Mouse (Mus musculus): ENCODE measurements around the gene Sun2. TPM values are rescaled to one million over a fixed set of nuclear protein-coding genes. Genes with fewer than 3 reads are reported as not detected.
A peak's percentile ranks its signal among the peaks of the same experiment; 100 is the strongest.

Gene Sun2
- polyA plus RNA-seq, 1 experiment from 2014 or later: 2.2 TPM

- Histone ChIP-seq H3K27ac (replicated peaks) (peak overlapping the region; percentile 53; the same call in 1 of the 2 replicates), H3K27me3 (ENCODE audit: control insufficient read depth, insufficient read depth, low read length) (no peaks in the 10 kb centered on the region), H3K9me3 (ENCODE audit: control insufficient read depth, low read length) (no peaks in the 10 kb centered on the region), H3K4me2 (replicated peaks; ENCODE audit: low read depth) (no peak overlapping the region; the same call in 1 of the 2 replicates), H3K36me3 (ENCODE audit: control insufficient read depth, insufficient read depth, low read length) (no peaks in the 10 kb centered on the region), H3K9ac (ENCODE audit: low read length) (peak overlapping the region; percentile 35; the same call in 1 of the 2 replicates), H3K4me3 (ENCODE audit: low read depth, low read length) (no peak overlapping the region), H3K4me1 (replicated peaks; ENCODE audit: control insufficient read depth, insufficient read depth) (peaks cover 22% of the 10 kb centered on the region)
- ATAC-seq (ENCODE audit: low FRiP score, low TSS enrichment) (peak; percentile 36; the same call in 1 of the 2 replicates), DNase-seq (ENCODE audit: low spot score) (peak; percentile 48)
- 55% methylated on average over 6 of the region's 6 CpGs for WGBS
- TF ChIP-seq EP300 (optimal IDR thresholded peaks at IDR 0.05) (no peak), CTCF (IDR thresholded peaks at IDR 0.05; ENCODE audit: low read depth) (no peak)
Observed at GRCm38 (mm10) chr15:79683146-79683545, 59.2 kb downstream of the Sun2 start.

GRCm38 (mm10) chr15:79681973-79682372, 60.4 kb downstream of the Sun2 start:
- H3K9ac ChIP-seq (ENCODE audit: low read length): no peak overlapping the region

GRCm38 (mm10) chr15:79677936-79678335, 64.4 kb downstream of the Sun2 start:
- H3K4me3 ChIP-seq (ENCODE audit: low read depth, low read length): no peak overlapping the region
- DNase-seq (ENCODE audit: low spot score): no peak
- H3K9ac ChIP-seq (ENCODE audit: low read length): no peak overlapping the region
- H3K27me3 ChIP-seq (ENCODE audit: control insufficient read depth, insufficient read depth, low read length): no peaks in the 10 kb centered on the region
- no peak overlapping the region for H3K4me2 ChIP-seq (replicated peaks; ENCODE audit: low read depth)
- no peak for ATAC-seq (ENCODE audit: low FRiP score, low TSS enrichment)
- H3K4me1 ChIP-seq (replicated peaks; ENCODE audit: control insufficient read depth, insufficient read depth): no peaks in the 10 kb centered on the region
- H3K36me3 ChIP-seq (ENCODE audit: control insufficient read depth, insufficient read depth, low read length): peaks cover 22% of the 10 kb centered on the region
- 67% methylated on average over 2 of the region's 2 CpGs for WGBS
- no peaks in the 10 kb centered on the region for H3K9me3 ChIP-seq (ENCODE audit: control insufficient read depth, low read length)
- no peak for TF ChIP-seq CTCF (IDR thresholded peaks at IDR 0.05; ENCODE audit: low read depth)
- TF ChIP-seq EP300 (optimal IDR thresholded peaks at IDR 0.05): no peak
- no peak overlapping the region for H3K27ac ChIP-seq (replicated peaks)

More at GRCm38 (mm10) chr15:79681973-79682372, 60.4 kb downstream of the Sun2 start:
- Histone ChIP-seq H3K9me3 (ENCODE audit: control insufficient read depth, low read length) (no peaks in the 10 kb centered on the region), H3K4me3 (ENCODE audit: low read depth, low read length) (no peak overlapping the region), H3K27ac (replicated peaks) (no peak overlapping the region), H3K4me1 (replicated peaks; ENCODE audit: control insufficient read depth, insufficient read depth) (peaks cover 22% of the 10 kb centered on the region), H3K4me2 (replicated peaks; ENCODE audit: low read depth) (no peak overlapping the region), H3K36me3 (ENCODE audit: control insufficient read depth, insufficient read depth, low read length) (no peaks in the 10 kb centered on the region), H3K27me3 (ENCODE audit: control insufficient read depth, insufficient read depth, low read length) (no peaks in the 10 kb centered on the region)
- DNase-seq (ENCODE audit: low spot score) (no peak), ATAC-seq (ENCODE audit: low FRiP score, low TSS enrichment) (no peak)
- TF ChIP-seq EP300 (optimal IDR thresholded peaks at IDR 0.05) (no peak), CTCF (IDR thresholded peaks at IDR 0.05; ENCODE audit: low read depth) (no peak)
- 83% methylated on average over 4 of the region's 4 CpGs for WGBS

Other genes with a start within 250 kb of the Sun2 start
- gene Kcnj4, start 237.3 kb downstream of the Sun2 start, polyA plus RNA-seq (2015; fragmentation: Nextera tagmentation; extraction: Ambion mirVana): not detected in 2 replicates
- 65.8 and 81.7 TPM in 2 replicates for gene Kdelr3, start 226.1 kb downstream of the Sun2 start, polyA plus RNA-seq (2015; fragmentation: Nextera tagmentation; extraction: Ambion mirVana)
- 15.5 and 17.1 TPM in 2 replicates for gene Ddx17, start 195.8 kb downstream of the Sun2 start, polyA plus RNA-seq (2015; fragmentation: Nextera tagmentation; extraction: Ambion mirVana)
- gene Dmc1, start 137.4 kb downstream of the Sun2 start, polyA plus RNA-seq (2015; fragmentation: Nextera tagmentation; extraction: Ambion mirVana): 1.6 and 1.7 TPM in 2 replicates
- 0.29 and 0.41 TPM in 2 replicates for gene Fam227a, start 83.6 kb downstream of the Sun2 start, polyA plus RNA-seq (2015; fragmentation: Nextera tagmentation; extraction: Ambion mirVana)
- gene Cby1, start 83.3 kb downstream of the Sun2 start, polyA plus RNA-seq (2015; fragmentation: Nextera tagmentation; extraction: Ambion mirVana): 30.2 and 31.2 TPM in 2 replicates
- 186 and 196 TPM in 2 replicates for gene Tomm22, start 71.7 kb downstream of the Sun2 start, polyA plus RNA-seq (2015; fragmentation: Nextera tagmentation; extraction: Ambion mirVana)
- 11.7 and 13.4 TPM in 2 replicates for gene Josd1, start 54.6 kb downstream of the Sun2 start, polyA plus RNA-seq (2015; fragmentation: Nextera tagmentation; extraction: Ambion mirVana)
- 13.3 and 17.1 TPM in 2 replicates for gene Gtpbp1, start 51.7 kb downstream of the Sun2 start, polyA plus RNA-seq (2015; fragmentation: Nextera tagmentation; extraction: Ambion mirVana)
- 30.5 and 31.4 TPM in 2 replicates for gene Dnal4, start 35.3 kb upstream of the Sun2 start, polyA plus RNA-seq (2015; fragmentation: Nextera tagmentation; extraction: Ambion mirVana)
- 2.0 and 2.5 TPM in 2 replicates for gene Nptxr, start 62.2 kb upstream of the Sun2 start, polyA plus RNA-seq (2015; fragmentation: Nextera tagmentation; extraction: Ambion mirVana)
- gene Npcd, start 91.7 kb upstream of the Sun2 start, polyA plus RNA-seq (2015; fragmentation: Nextera tagmentation; extraction: Ambion mirVana): 0.81 TPM in 1 of 2 replicates, not detected in the other
- gene Cbx6, start 92.2 kb upstream of the Sun2 start, polyA plus RNA-seq (2015; fragmentation: Nextera tagmentation; extraction: Ambion mirVana): 33.3 and 34.8 TPM in 2 replicates
- 18.2 and 18.5 TPM in 2 replicates for gene Apobec3, start 149.1 kb upstream of the Sun2 start, polyA plus RNA-seq (2015; fragmentation: Nextera tagmentation; extraction: Ambion mirVana)
- gene Cbx7, start 228.6 kb upstream of the Sun2 start, polyA plus RNA-seq (2015; fragmentation: Nextera tagmentation; extraction: Ambion mirVana): 4.8 and 5.5 TPM in 2 replicates